ENCODE assay signal across 11 mouse cellular contexts in genomic region chr4:41660851-41661430, GRCm38 (mm10). TPM values are rescaled to one million over a fixed set of nuclear protein-coding genes. Genes with fewer than 3 reads are reported as not detected.
DNase-seq lines count a peak whose midpoint lies in the region; ATAC-seq and TF ChIP-seq lines count a peak whose summit lies in the region.
"Had no signal": no experiment of that assay in that cellular context is flagged by ENCODE, and none has a peak within 500 bp of the region (broad histone marks: within the 10 kb centered on the region; RNA-seq: fewer than 3 reads in every experiment).

No protein-coding gene starts in this region.

- H3K27me3 ChIP-seq in lung, embryonic 14.5 days (ENCODE audit: insufficient read depth, low read length): no peaks in the 10 kb centered on the region
- no peaks in the 10 kb centered on the region for H3K27me3 ChIP-seq in forebrain, embryonic 16.5 days (replicated peaks; ENCODE audit: control insufficient read depth, insufficient read depth, low read length)
- peaks cover 41% of the 10 kb centered on the region for H3K27me3 ChIP-seq in limb, embryonic 11.5 days (ENCODE audit: control insufficient read depth, insufficient read depth, low read length)

- H3K9me3 ChIP-seq in lung, embryonic 14.5 days (ENCODE audit: low read depth, low read length): no peaks in the 10 kb centered on the region
- H3K9me3 ChIP-seq in forebrain, embryonic 16.5 days (ENCODE audit: control insufficient read depth, low read length): no peaks in the 10 kb centered on the region
- no peaks in the 10 kb centered on the region for H3K9me3 ChIP-seq in limb, embryonic 11.5 days (ENCODE audit: control insufficient read depth, low read length)
- H3K9me3 ChIP-seq: G1E; heart, embryonic 13.5 days had no signal

- DNase-seq in lung, embryonic 14.5 days: peak; percentile 79
- no peak for DNase-seq in lung, postnatal 4 days
- peak; percentile 89 for DNase-seq in limb, embryonic 11.5 days (ENCODE audit: low spot score)
- DNase-seq in retina, embryonic 14.5 days (ENCODE audit: low spot score): peak; percentile 60
- no peak for DNase-seq in thymus, adult 18-20 months
- DNase-seq in heart, postnatal 25 days (ENCODE audit: low spot score): no peak

- intact Hi-C loops in heart, postnatal 25 days (cut with DNase I): no loop called here

- H3K9ac ChIP-seq in lung, embryonic 14.5 days: no peak overlapping the region
- no peak overlapping the region for H3K9ac ChIP-seq in forebrain, embryonic 16.5 days (replicated peaks; ENCODE audit: low read depth, low read length)
- H3K9ac ChIP-seq in limb, embryonic 11.5 days (ENCODE audit: low read length): no peak overlapping the region
- H3K9ac ChIP-seq: heart, embryonic 13.5 days had no signal

- no peak for TF ChIP-seq CTCF in lung, embryonic 14.5 days (IDR thresholded peaks at IDR 0.05; ENCODE audit: low read depth)

- H3K4me2 ChIP-seq in lung, embryonic 14.5 days: no peak overlapping the region
- H3K4me2 ChIP-seq in forebrain, embryonic 16.5 days (ENCODE audit: low read length): no peak overlapping the region
- H3K4me2 ChIP-seq in limb, embryonic 11.5 days (ENCODE audit: low read depth, severe bottlenecking): peak overlapping the region; percentile 24; the same call in 1 of the 2 replicates
- H3K4me2 ChIP-seq: heart, embryonic 13.5 days had no signal

- H3K27ac ChIP-seq in lung, embryonic 14.5 days (ENCODE audit: low read depth): no peak overlapping the region
- H3K27ac ChIP-seq in forebrain, embryonic 16.5 days (ENCODE audit: low read length): no peak overlapping the region
- peak overlapping the region; percentile 69; the same call in 1 of the 2 replicates for H3K27ac ChIP-seq in limb, embryonic 11.5 days (replicated peaks; ENCODE audit: low read depth, low read length)
- H3K27ac ChIP-seq: heart, embryonic 13.5 days had no signal

- WGBS in lung, embryonic 14.5 days: 26% methylated on average over 11 of the region's 11 CpGs
- 12% methylated on average over 11 of the region's 11 CpGs for WGBS in forebrain, embryonic 16.5 days
- 2% methylated on average over 11 of the region's 11 CpGs for WGBS in limb, embryonic 11.5 days

- peak; percentile 18 for ATAC-seq in lung, embryonic 14.5 days (ENCODE audit: insufficient read depth)
- ATAC-seq in forebrain, embryonic 16.5 days: peak; percentile 27; the same call in 1 of the 2 replicates
- peak; percentile 78 for ATAC-seq in limb, embryonic 11.5 days (ENCODE audit: insufficient number of reproducible peaks, low FRiP score, low TSS enrichment, low read depth)
- ATAC-seq in frontal cortex, adult (ENCODE audit: low TSS enrichment): no peak

- peaks cover 18% of the 10 kb centered on the region for H3K36me3 ChIP-seq in lung, embryonic 14.5 days (ENCODE audit: insufficient read depth)
- H3K36me3 ChIP-seq in forebrain, embryonic 16.5 days (ENCODE audit: control insufficient read depth, insufficient read depth): peaks cover 4% of the 10 kb centered on the region; the same call in 1 of the 2 replicates
- no peaks in the 10 kb centered on the region for H3K36me3 ChIP-seq in limb, embryonic 11.5 days (ENCODE audit: control insufficient read depth, insufficient read depth, low read length)
- H3K36me3 ChIP-seq: G1E; heart, embryonic 13.5 days had no signal

- H3K4me3 ChIP-seq in lung, embryonic 14.5 days (ENCODE audit: low read depth, low read length): no peak overlapping the region
- no peak overlapping the region for H3K4me3 ChIP-seq in forebrain, embryonic 16.5 days (replicated peaks; ENCODE audit: low read length)
- no peak overlapping the region for H3K4me3 ChIP-seq in limb, embryonic 11.5 days (ENCODE audit: low read depth, low read length)
- H3K4me3 ChIP-seq: heart, embryonic 13.5 days had no signal

- H3K4me1 ChIP-seq in lung, embryonic 14.5 days (ENCODE audit: insufficient read depth): peaks cover 12% of the 10 kb centered on the region
- H3K4me1 ChIP-seq in forebrain, embryonic 16.5 days (replicated peaks; ENCODE audit: control insufficient read depth, insufficient read depth, low read length): peaks cover 25% of the 10 kb centered on the region
- H3K4me1 ChIP-seq in limb, embryonic 11.5 days (ENCODE audit: control insufficient read depth, insufficient read depth, low read length): peaks cover 80% of the 10 kb centered on the region

RNA-seq across cellular contexts. Expression of gene Enho, which starts 20.8 kb away (rescaled TPM):
- polyA plus RNA-seq in lung, embryonic 14.5 days (2014; fragmentation: Nextera tagmentation; extraction: Ambion mirVana): 11.5 and 15.4 TPM in 2 replicates
- polyA plus RNA-seq in forebrain, embryonic 16.5 days (2015; fragmentation: Nextera tagmentation; extraction: Ambion mirVana): 51.5 and 68.4 TPM in 2 replicates
- 20.8 and 22.5 TPM in 2 replicates for polyA plus RNA-seq in limb, embryonic 11.5 days (2014; fragmentation: Nextera tagmentation; extraction: Ambion mirVana)
- 1 to 10 TPM; 8.0 to 8.8 TPM for total RNA-seq in heart, postnatal 25 days (2021)
- total RNA-seq: megakaryocyte, adult 5-6 weeks had no signal
- polyA plus RNA-seq: G1E had no signal

RNA-seq across cellular contexts. Expression of gene Cntfr, which starts 35.9 kb away (rescaled TPM):
- 8.2 and 9.6 TPM in 2 replicates for polyA plus RNA-seq in lung, embryonic 14.5 days (2014; fragmentation: Nextera tagmentation; extraction: Ambion mirVana)
- 12.3 and 16.7 TPM in 2 replicates for polyA plus RNA-seq in forebrain, embryonic 16.5 days (2015; fragmentation: Nextera tagmentation; extraction: Ambion mirVana)
- polyA plus RNA-seq in limb, embryonic 11.5 days (2014; fragmentation: Nextera tagmentation; extraction: Ambion mirVana): 5.6 and 9.2 TPM in 2 replicates
- total RNA-seq in heart, postnatal 25 days (2021): 1 to 10 TPM; 4.2 to 5.1 TPM
- total RNA-seq: megakaryocyte, adult 5-6 weeks had no signal

RNA-seq across cellular contexts. Expression of gene Il11ra1, which starts 38.8 kb away (rescaled TPM):
- 111 and 129 TPM in 2 replicates for polyA plus RNA-seq in lung, embryonic 14.5 days (2014; fragmentation: Nextera tagmentation; extraction: Ambion mirVana)
- polyA plus RNA-seq in forebrain, embryonic 16.5 days (2015; fragmentation: Nextera tagmentation; extraction: Ambion mirVana): 28.3 and 29.2 TPM in 2 replicates
- 202 and 214 TPM in 2 replicates for polyA plus RNA-seq in limb, embryonic 11.5 days (2014; fragmentation: Nextera tagmentation; extraction: Ambion mirVana)
- total RNA-seq in heart, postnatal 25 days (2021): 10 to 100 TPM; 74.2 to 87.4 TPM

RNA-seq across cellular contexts. Expression of gene Rpp25l, which starts 52.4 kb away (rescaled TPM):
- polyA plus RNA-seq in lung, embryonic 14.5 days (2014; fragmentation: Nextera tagmentation; extraction: Ambion mirVana): 87.1 and 90.3 TPM in 2 replicates
- polyA plus RNA-seq in forebrain, embryonic 16.5 days (2015; fragmentation: Nextera tagmentation; extraction: Ambion mirVana): 51.7 and 60.5 TPM in 2 replicates
- 94.2 and 99.3 TPM in 2 replicates for polyA plus RNA-seq in limb, embryonic 11.5 days (2014; fragmentation: Nextera tagmentation; extraction: Ambion mirVana)
- 10 to 100 TPM; 30.5 to 32.0 TPM for total RNA-seq in heart, postnatal 25 days (2021)

Comparison
In these comparisons a context has a peak if more than half of its experiments do, and no peak if none do; other contexts are left out.
1. DNase-seq: peak in lung, embryonic 14.5 days (single experiment), limb, embryonic 11.5 days (single experiment) and retina, embryonic 14.5 days (single experiment); none in lung, postnatal 4 days (0 of 2), thymus, adult 18-20 months (0 of 2) and heart, postnatal 25 days (single experiment).